Comparison of ENCODE assay signal across 21 mouse cellular contexts in the genomic region with DNA sequence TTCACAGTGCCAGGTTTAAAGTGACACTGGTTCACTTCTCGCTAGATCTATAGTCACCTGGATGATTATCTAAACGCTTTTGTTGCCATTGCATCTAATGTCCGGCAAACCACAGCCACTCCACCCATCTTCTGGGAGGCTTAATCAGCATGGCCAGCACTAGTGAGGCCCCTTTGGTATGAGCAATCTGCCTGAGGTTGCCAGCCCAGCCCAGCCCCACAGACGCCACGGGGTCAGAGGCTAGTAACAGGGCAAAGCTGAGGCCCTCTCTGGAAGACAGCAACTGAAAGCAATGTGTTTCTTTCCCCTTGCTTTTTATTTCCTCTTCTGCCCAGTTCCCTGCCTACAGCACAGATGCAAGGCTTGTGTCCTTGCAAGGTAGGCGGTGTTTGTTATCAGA. TPM values are rescaled to one million over a fixed set of nuclear protein-coding genes. Genes with fewer than 3 reads are reported as not detected.
DNase-seq lines count a peak whose midpoint lies in the region; ATAC-seq and TF ChIP-seq lines count a peak whose summit lies in the region.
"Had no signal": no experiment of that assay in that cellular context is flagged by ENCODE, and none has a peak within 500 bp of the region (broad histone marks: within the 10 kb centered on the region; RNA-seq: fewer than 3 reads in every experiment).

No protein-coding gene starts in this region.

- H3K4me3 ChIP-seq in myocyte, result no peak overlapping the region
- H3K4me3 ChIP-seq in forebrain, embryonic 16.5 days (replicated peaks; ENCODE audit: low read length), result no peak overlapping the region
- H3K4me3 ChIP-seq: embryonic facial prominence, embryonic 13.5 days; forebrain, embryonic 12.5 days; gastrocnemius, adult 2 months; heart, embryonic 13.5 days; hindbrain, embryonic 12.5 days had no signal

- 90% methylated on average over 6 of the region's 6 CpGs for WGBS in forebrain, embryonic 16.5 days

- TF ChIP-seq POLR2A in myocyte (IDR thresholded peaks at IDR 0.05; ENCODE audit: insufficient read length, low read depth), result no peak

- no peak overlapping the region for H3K27ac ChIP-seq in forebrain, embryonic 16.5 days (ENCODE audit: low read length)
- H3K27ac ChIP-seq: embryonic facial prominence, embryonic 13.5 days; forebrain, embryonic 12.5 days; gastrocnemius, adult 2 months; heart, embryonic 13.5 days; hindbrain, embryonic 12.5 days had no signal

- H3K79me2 ChIP-seq in myocyte (ENCODE audit: control insufficient read depth, insufficient read depth), result peaks cover 43% of the 10 kb centered on the region

- no peaks in the 10 kb centered on the region for H3K27me3 ChIP-seq in myocyte (ENCODE audit: control insufficient read depth, insufficient read depth, insufficient read length)
- H3K27me3 ChIP-seq in forebrain, embryonic 16.5 days (replicated peaks; ENCODE audit: control insufficient read depth, insufficient read depth, low read length), result no peaks in the 10 kb centered on the region
- H3K27me3 ChIP-seq: embryonic facial prominence, embryonic 13.5 days; forebrain, embryonic 12.5 days; heart, embryonic 13.5 days; hindbrain, embryonic 12.5 days had no signal

- H3K4me1 ChIP-seq in forebrain, embryonic 16.5 days (replicated peaks; ENCODE audit: control insufficient read depth, insufficient read depth, low read length), result no peaks in the 10 kb centered on the region

- peak overlapping the region; percentile 40 for H3K4me2 ChIP-seq in myocyte (ENCODE audit: low read depth)
- no peak overlapping the region for H3K4me2 ChIP-seq in forebrain, embryonic 16.5 days (ENCODE audit: low read length)
- H3K4me2 ChIP-seq: embryonic facial prominence, embryonic 13.5 days; forebrain, embryonic 12.5 days; heart, embryonic 13.5 days; hindbrain, embryonic 12.5 days had no signal

- H3K36me3 ChIP-seq in myocyte (ENCODE audit: control insufficient read depth, insufficient read depth), result no peaks in the 10 kb centered on the region
- H3K36me3 ChIP-seq in forebrain, embryonic 16.5 days (ENCODE audit: control insufficient read depth, insufficient read depth), result no peaks in the 10 kb centered on the region
- H3K36me3 ChIP-seq: embryonic facial prominence, embryonic 13.5 days; forebrain, embryonic 12.5 days; heart, embryonic 13.5 days; hindbrain, embryonic 12.5 days had no signal

- H3K9me3 ChIP-seq in forebrain, embryonic 16.5 days (ENCODE audit: control insufficient read depth, low read length), result no peaks in the 10 kb centered on the region
- H3K9me3 ChIP-seq: embryonic facial prominence, embryonic 13.5 days; forebrain, embryonic 12.5 days; heart, embryonic 13.5 days; hindbrain, embryonic 12.5 days had no signal

- peak; percentile 25 for DNase-seq in adrenal gland, adult 2 months
- DNase-seq in adrenal gland, adult 8-10 months, result no peak
- DNase-seq in 3T3-L1 (ENCODE audit: low read depth, low spot score) (peak; percentile 37), NIH3T3 (ENCODE audit: low read depth) (peak; percentile 42)
- no peak for DNase-seq in layer of hippocampus, adult 18-20 months (ENCODE audit: low spot score in 2 of 2)
- DNase-seq: adrenal gland, postnatal 25 days; cerebellum, adult 18-20 months; cerebellum, adult 9-11 months; cerebellum, postnatal 36 days; gastrocnemius, adult 2 months; gastrocnemius, postnatal 25 days; heart, postnatal 36 days had no signal

- no peak overlapping the region for H3ac ChIP-seq in myocyte (ENCODE audit: control insufficient read depth, insufficient read length)

- no peak overlapping the region for H3K9ac ChIP-seq in forebrain, embryonic 16.5 days (replicated peaks; ENCODE audit: low read depth, low read length)
- H3K9ac ChIP-seq: embryonic facial prominence, embryonic 13.5 days; forebrain, embryonic 12.5 days; heart, embryonic 13.5 days; hindbrain, embryonic 12.5 days had no signal

- no peak for ATAC-seq in forebrain, embryonic 16.5 days
- ATAC-seq: hindbrain, embryonic 16.5 days; inflammation-experienced regulatory T-cells, adult 6 months had no signal

TF ChIP-seq in myocyte, 11 proteins besides CTCF, POLR2A, EP300 and RAD21:
- TF ChIP-seq MAX (IDR thresholded peaks at IDR 0.05; ENCODE audit: low read depth), result no peak
- TF ChIP-seq REST (IDR thresholded peaks at IDR 0.05; ENCODE audit: insufficient read depth, insufficient read length), result no peak
- no peak for TF ChIP-seq TCF12 (IDR thresholded peaks at IDR 0.05; ENCODE audit: insufficient read depth, poor library complexity, severe bottlenecking)
- no peak for TF ChIP-seq SRF (IDR thresholded peaks at IDR 0.05; ENCODE audit: control insufficient read depth, insufficient read length, low read depth)
- no peak for TF ChIP-seq MYOG (IDR thresholded peaks at IDR 0.05; ENCODE audit: control insufficient read depth in 1 of 3, insufficient read depth in 1 of 3, insufficient read length in 2 of 3, low read depth in 2 of 3)
- no peak for TF ChIP-seq MYOD1 (IDR thresholded peaks at IDR 0.05; ENCODE audit: control insufficient read depth in 1 of 3, insufficient read length in 2 of 3, low read depth in 2 of 3)

RNA-seq across cellular contexts. Expression of gene Dlg5, which starts 17.2 kb away (rescaled TPM):
- total RNA-seq in adrenal gland, adult 2 months (2021), result 10 to 100 TPM; 44.5 to 48.6 TPM
- 65.2 and 72.1 TPM in 2 replicates for polyA plus RNA-seq in adrenal gland, adult 2 months (2012; rRNA removed)
- total RNA-seq in adrenal gland, adult 8-10 months (2022), result 10 to 100 TPM; 49.9 to 76.1 (median 55.6) TPM
- polyA plus RNA-seq in myocyte (2012; fragmentation: generic; extraction: Trizol), result 16.5 TPM
- polyA plus RNA-seq in forebrain, embryonic 16.5 days (2015; fragmentation: Nextera tagmentation; extraction: Ambion mirVana), result 17.1 and 21.2 TPM in 2 replicates
- 10 to 100 TPM; 58.1 to 63.6 TPM for total RNA-seq in layer of hippocampus, adult 18-20 months (2021)
- total RNA-seq: granulocyte monocyte progenitor cell, adult 5-6 weeks had no signal

Comparison
In these comparisons a context has a peak if more than half of its experiments do, and no peak if none do; other contexts are left out.
1. DNase-seq: peak in adrenal gland, adult 2 months (single experiment), 3T3-L1 (single experiment) and NIH3T3 (single experiment); none in adrenal gland, adult 8-10 months (single experiment) and layer of hippocampus, adult 18-20 months (0 of 2).